Mouse (Mus musculus): Measurements from ENCODE around the gene Zfp148.
A peak's percentile ranks its signal among the peaks of the same experiment; 100 is the strongest.

Zfp148 gene

DNA sequence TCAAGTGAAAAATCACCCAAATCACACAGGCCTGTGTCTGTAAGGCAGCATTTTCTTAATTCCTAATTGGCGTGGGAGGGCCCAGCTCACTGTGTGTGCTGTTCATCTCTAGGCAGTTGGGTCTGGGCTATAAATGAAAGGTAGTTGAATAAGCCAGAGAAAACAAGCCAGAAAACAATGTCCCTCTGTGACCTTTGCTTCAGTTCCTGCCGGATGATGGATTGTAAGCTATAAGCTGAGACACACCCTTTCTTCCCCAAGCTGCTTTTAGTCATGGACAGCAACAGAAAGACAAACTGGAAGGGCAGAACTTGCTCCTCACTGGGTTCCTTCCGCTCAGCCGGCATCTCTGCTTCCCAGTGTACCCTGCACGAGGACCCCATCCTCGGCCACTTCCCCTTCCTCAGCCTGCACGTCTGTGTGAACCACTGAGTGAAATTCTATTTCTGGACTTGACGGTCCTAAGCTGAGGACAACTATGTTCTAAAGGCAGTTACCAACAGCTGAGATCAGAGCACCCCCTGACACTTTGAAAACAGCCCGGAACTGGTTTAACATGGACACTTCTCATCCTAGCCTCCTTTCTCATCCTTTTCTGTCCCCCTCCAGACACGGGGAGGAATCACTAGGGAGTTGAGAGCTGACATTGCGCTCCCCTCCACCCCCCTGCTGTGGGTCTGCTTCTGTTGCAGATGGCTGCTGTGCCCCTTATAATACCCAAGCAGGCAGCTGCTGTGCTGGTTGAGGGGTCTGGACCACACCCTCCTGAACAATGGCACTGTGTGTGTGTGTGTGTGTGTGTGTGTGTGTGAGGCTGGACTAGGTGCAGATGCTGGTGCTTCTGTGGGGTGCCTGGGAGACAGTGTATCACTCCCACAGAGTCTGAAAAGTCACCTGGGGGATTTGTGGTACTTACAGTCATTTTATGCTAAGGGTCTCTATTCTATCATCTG is 149.1 kb downstream of the Zfp148 start:
- no peak for DNase-seq (ENCODE audit: low spot score)

DNA sequence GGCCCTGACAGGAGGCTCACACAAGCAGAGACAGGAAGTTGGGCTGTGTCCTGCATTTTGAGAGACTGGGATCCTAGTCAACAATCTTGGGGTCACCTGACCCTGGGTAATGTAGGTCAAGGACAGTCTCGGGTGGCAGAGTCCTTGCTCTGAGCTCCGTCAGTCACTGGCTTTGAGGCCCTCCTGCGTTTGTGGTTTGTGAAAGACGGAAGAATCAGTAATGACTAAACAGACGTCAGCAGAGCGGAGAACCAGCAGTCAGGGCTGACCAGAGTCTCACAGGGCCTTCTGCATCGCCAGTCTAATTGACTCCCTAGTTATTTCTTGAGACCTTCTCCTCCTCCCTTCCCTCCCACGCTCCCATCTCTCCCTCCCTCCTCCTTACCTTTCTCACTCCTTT is 150.5 kb downstream of the Zfp148 start:
- no peak for DNase-seq (ENCODE audit: low spot score)

DNA sequence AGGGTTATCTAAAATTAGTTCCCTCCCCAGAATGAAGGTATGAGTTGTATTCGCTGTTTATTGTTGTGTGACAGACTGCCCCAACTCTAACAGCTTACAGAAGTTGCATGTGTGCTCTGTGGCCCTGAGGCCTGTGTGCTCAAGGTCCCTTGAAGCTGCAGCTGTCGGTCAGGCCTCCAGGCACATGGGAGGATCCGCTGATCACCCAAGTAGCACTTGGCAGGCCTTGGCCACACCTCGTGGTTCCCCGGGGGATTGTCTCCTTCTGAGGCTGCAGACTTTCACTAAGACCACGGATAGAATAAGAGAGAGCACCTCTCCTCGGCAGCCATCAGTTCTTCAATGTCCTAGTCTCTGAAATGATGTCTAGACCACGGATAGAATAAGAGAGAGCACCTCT is 155.8 kb downstream of the Zfp148 start:
- DNase-seq (ENCODE audit: low spot score), result peak; percentile 26

DNA sequence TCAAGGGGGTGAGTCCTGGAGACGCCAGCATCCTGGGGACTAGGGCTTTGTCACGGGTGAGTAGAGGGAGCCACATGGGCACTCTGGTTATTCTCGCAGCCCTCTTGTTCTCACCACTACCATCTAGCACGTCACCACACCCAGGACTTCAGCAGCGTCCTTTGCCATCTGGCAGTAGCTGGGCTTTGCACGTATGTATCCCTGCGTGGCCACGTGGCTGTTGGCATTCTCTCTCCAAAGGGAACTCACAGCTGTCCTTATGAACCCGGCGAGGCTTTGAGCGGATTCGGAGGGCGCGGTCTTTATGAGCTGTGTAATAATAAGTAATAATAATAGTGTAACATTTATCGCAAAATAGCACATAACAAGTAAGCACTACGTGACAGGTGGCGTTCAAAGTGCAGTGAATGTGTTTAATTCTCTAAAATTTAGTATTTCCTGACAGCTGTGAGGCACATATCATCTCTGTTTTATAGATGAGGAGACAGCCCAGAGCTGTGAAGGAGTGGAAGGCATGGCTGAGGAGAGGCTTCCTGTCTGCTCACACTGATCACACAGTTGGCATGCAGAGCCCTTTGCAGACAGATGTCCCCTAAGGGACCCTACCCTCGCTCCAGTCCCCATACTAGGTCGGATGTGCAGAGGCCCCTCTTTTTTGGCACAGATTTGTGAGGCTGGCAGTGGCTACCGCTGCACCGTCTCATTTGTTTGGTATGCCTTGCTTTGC is 157.0 kb downstream of the Zfp148 start:
- no peak for DNase-seq (ENCODE audit: low spot score)

DNA sequence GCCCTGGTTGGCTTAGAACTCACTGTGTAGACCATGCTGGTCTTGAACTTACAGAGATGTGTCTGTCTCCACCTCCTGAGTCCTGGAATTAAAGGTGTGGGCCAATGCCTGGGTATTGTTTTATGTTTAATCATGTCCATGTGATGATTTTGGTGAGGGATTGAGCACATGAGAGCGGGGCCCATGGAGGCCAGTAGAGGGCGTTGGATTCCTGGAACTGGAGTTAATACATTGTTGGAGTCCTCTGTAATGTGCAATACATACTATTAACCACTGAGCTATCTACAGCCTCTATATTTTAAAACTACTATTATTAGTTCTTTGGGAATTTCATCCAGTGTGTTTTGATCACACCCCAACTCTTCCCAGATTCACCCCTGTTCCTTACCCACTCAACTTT is 163.7 kb downstream of the Zfp148 start:
- no peak for DNase-seq (ENCODE audit: low spot score)

DNA sequence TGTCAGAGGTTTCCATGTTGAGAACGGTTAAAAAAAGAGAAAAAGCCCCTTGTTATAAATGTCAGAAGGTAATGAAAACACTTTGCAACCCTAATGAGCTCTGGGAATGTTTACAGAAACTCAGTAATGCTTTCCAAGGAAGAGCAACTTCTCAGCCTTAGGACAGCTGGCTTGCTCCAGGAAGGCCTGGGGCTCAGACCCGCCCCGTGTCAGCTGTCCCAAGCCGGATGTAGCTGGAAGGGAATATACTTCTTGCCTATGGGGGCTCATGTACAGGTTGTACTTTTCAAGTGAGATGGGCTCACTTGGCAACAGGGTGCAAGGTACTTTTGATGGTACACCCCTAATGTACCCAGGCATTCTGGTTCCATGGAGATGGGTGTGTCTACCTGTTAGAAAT is 164.9 kb downstream of the Zfp148 start:
- no peak for DNase-seq (ENCODE audit: low spot score)

DNA sequence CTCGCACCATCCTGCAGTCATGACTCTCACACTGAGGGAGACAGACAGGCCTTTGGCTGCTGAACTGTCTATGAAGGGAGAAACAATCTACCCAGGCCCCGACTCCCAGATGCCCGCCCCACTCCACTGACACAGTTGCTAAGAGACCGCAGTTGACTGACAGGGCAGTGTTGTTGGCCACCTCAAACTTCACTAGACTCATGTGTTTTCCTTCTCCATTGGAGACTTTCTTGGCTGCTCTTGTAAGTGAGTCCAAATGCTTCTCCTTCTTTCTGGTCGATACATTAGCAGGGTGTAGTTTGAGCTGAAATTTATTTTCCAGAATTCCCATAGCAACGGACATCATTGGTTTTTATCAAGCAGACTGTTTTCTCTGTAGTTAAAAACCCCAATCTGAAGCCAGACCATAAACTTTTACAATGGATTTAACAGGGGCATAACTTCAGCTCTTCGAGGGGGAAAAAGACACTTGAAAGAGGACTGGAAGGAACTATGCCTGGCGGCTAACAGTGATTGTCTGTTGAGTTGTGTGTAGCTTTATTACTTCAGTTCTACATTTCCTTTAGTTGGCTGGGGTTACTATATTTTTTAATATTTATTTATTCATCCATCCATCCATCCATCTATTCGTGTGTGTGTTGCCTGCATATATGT is 173.2 kb downstream of the Zfp148 start:
- no peak for DNase-seq (ENCODE audit: low spot score)
